Mouse (Mus musculus) MEL (cell line): ENCODE results near the gene Btbd3.

ENCODE experiments used
- CHD2 ChIP-seq: IDR thresholded peaks from 2 replicates; pipeline ENCODE4 v1.6.1; 2011; ENCODE audit warnings: low read length, improper control_type of control experiment
- CTCF ChIP-seq, 3 experiments: IDR thresholded peaks in 2 of 3; conservative IDR thresholded peaks in 1 of 3; 2 replicates each; pipeline ENCODE4 v1.5.1; 2011 to 2012; ENCODE audit warnings: low read length in 3 of 3, low read depth in 2 of 3, mild to moderate bottlenecking in 2 of 3, improper control_type of control experiment in 1 of 3, inconsistent platforms in 1 of 3, mixed read lengths in 1 of 3, moderate library complexity in 1 of 3; ENCODE audit not compliant: control insufficient read depth in 1 of 3, insufficient read depth in 1 of 3, poor library complexity in 1 of 3, severe bottlenecking in 1 of 3
- E2F4 ChIP-seq: IDR thresholded peaks from 2 replicates; pipeline ENCODE4 v1.6.1; 2011; ENCODE audit warnings: low read depth, low read length, improper control_type of control experiment, borderline replicate concordance
- MAX ChIP-seq: IDR thresholded peaks from 2 replicates; pipeline ENCODE4 v1.6.1; 2011; ENCODE audit warnings: low read length, improper control_type of control experiment
- MEF2A ChIP-seq: IDR thresholded peaks from 2 replicates; pipeline ENCODE4 v1.6.1; 2014; ENCODE audit warnings: low read depth, mild to moderate bottlenecking, inconsistent platforms, low read length, improper control_type of control experiment; ENCODE audit not compliant: poor library complexity, insufficient replicate concordance, severe bottlenecking; ENCODE audit errors: extremely low read depth
- NELFE ChIP-seq: IDR thresholded peaks from 2 replicates; pipeline ENCODE4 v1.6.1; 2011; ENCODE audit warnings: low read depth, low read length, improper control_type of control experiment
- RCOR1 ChIP-seq: IDR thresholded peaks from 2 replicates; pipeline ENCODE4 v1.6.1; 2012; ENCODE audit warnings: low read depth, mild to moderate bottlenecking, inconsistent platforms, low read length, improper control_type of control experiment

GRCm38 (mm10) chr2:138468046-138468572 lies 211.7 kb downstream of the Btbd3 start:
- TF ChIP-seq MAX (no peak), CTCF (IDR thresholded peaks at IDR 0.05 in 2 of 3, conservative IDR thresholded peaks at IDR 0.05 in 1 of 3; ENCODE audit: control insufficient read depth in 1 of 3, insufficient read depth in 1 of 3, low read depth in 2 of 3, low read length in 3 of 3, poor library complexity in 1 of 3, severe bottlenecking in 1 of 3) (no peak), E2F4 (no peak), NELFE (no peak), MEF2A (no peak), RCOR1 (no peak), CHD2 (no peak)
